Mouse (Mus musculus) midbrain, embryonic 11.5 days (tissue): ENCODE results near the gene Ptpn14. TPM values are rescaled to one million over a fixed set of nuclear protein-coding genes. Genes with fewer than 3 reads are reported as not detected.

Source experiments
- ATAC-seq: fragments of 200-750 bp; cut with Nextera tagmentation; 2 replicates; pipeline ENCODE4 v1.8.0; 2017; ENCODE audit warnings: moderate TSS enrichment, moderate library complexity; ENCODE audit not compliant: low FRiP score
- DNase-seq: peaks from one replicate; pipeline ENCODE4 v3.0.0; 2015; ENCODE audit warnings: low spot score; ENCODE audit errors: missing footprints
- H3K27ac ChIP-seq: fragments of 300-500 bp; sonication (generic); 2 replicates; pipeline ENCODE4 v1.5.1; 2014; ENCODE audit warnings: low read depth, low read length
- H3K27me3 ChIP-seq: fragments of 300-500 bp; sonication (generic); 2 replicates; pipeline ENCODE4 v1.6.1; 2014; ENCODE audit warnings: mild to moderate bottlenecking, low read length, moderate library complexity, mixed read lengths; ENCODE audit not compliant: control insufficient read depth, insufficient read depth
- H3K36me3 ChIP-seq: fragments of 300-500 bp; sonication (generic); 2 replicates; pipeline ENCODE4 v1.6.1; 2014; ENCODE audit warnings: mild to moderate bottlenecking, low read length, moderate library complexity, mixed read lengths; ENCODE audit not compliant: control insufficient read depth, insufficient read depth
- H3K4me1 ChIP-seq: fragments of 300-500 bp; sonication (generic); 2 replicates; pipeline ENCODE4 v1.6.1; 2014; ENCODE audit warnings: low read length; ENCODE audit not compliant: control insufficient read depth, insufficient read depth
- H3K4me2 ChIP-seq: fragments of 300-500 bp; sonication (generic); 2 replicates; pipeline ENCODE4 v1.6.1; 2014; ENCODE audit warnings: mild to moderate bottlenecking, moderate library complexity
- H3K4me3 ChIP-seq: fragments of 300-500 bp; sonication (generic); 2 replicates; pipeline ENCODE4 v1.5.1; 2014; ENCODE audit warnings: low read depth, low read length
- H3K9ac ChIP-seq: fragments of 300-500 bp; sonication (generic); 2 replicates; pipeline ENCODE4 v1.6.1; 2014; ENCODE audit warnings: low read length
- H3K9me3 ChIP-seq: fragments of 300-500 bp; sonication (generic); 2 replicates; pipeline ENCODE4 v1.6.1; 2016; ENCODE audit warnings: low read length; ENCODE audit not compliant: control insufficient read depth
- WGBS: fragments of 180-500 bp; shearing (Covaris S2); extraction: QIAGEN DNeasy Blood & Tissue Kit; methylation state at CpG from one replicate; pipeline ENCODE4 v1.1.7; 2014; 5-methylcytosine and 5-hydroxymethylcytosine counted together
- polyA plus RNA-seq: library from polyadenylated mRNA; unstranded; fragments of >200 nt; fragmentation: Nextera tagmentation; extraction: Ambion mirVana; gene quantifications from 2 replicates; pipeline ENCODE4 v1.2.1, GENCODE M21; 2014

Gene Ptpn14
- polyA plus RNA-seq, 1 experiment from 2014 or later = 4.3 TPM

- DNase-seq (no peak), ATAC-seq (no peak)
- Histone ChIP-seq H3K27ac (no peak overlapping the region), H3K9me3 (no peaks in the 10 kb centered on the region), H3K27me3 (peaks cover 2% of the 10 kb centered on the region; the same call in 1 of the 2 replicates), H3K4me1 (peaks cover 27% of the 10 kb centered on the region), H3K9ac (no peak overlapping the region), H3K4me2 (no peak overlapping the region), H3K4me3 (no peak overlapping the region), H3K36me3 (no peaks in the 10 kb centered on the region)
- 83% methylated on average over 7 of the region's 7 CpGs for WGBS
Observed at GRCm38 (mm10) chr1:189790666-189791065, 62.6 kb downstream of the Ptpn14 start.

GRCm38 (mm10) chr1:189791534-189792217 lies 63.6 kb downstream of the Ptpn14 start:
- DNase-seq (no peak), ATAC-seq (peak; percentile 33; the same call in 1 of the 2 replicates)
- 28% methylated on average over 10 of the region's 10 CpGs for WGBS
- no peak overlapping the region for H3K4me2 ChIP-seq
- H3K36me3 ChIP-seq = no peaks in the 10 kb centered on the region
- peaks cover 2% of the 10 kb centered on the region; the same call in 1 of the 2 replicates for H3K27me3 ChIP-seq
- peaks cover 25% of the 10 kb centered on the region for H3K4me1 ChIP-seq
- H3K9ac ChIP-seq = no peak overlapping the region
- H3K9me3 ChIP-seq = no peaks in the 10 kb centered on the region
- H3K27ac ChIP-seq = no peak overlapping the region
- H3K4me3 ChIP-seq = no peak overlapping the region

- peaks cover 20% of the 10 kb centered on the region for H3K4me1 ChIP-seq
- no peak overlapping the region for H3K4me3 ChIP-seq
- no peaks in the 10 kb centered on the region for H3K9me3 ChIP-seq
- no peaks in the 10 kb centered on the region; the same call in 1 of the 2 replicates for H3K27me3 ChIP-seq
- no peak overlapping the region for H3K4me2 ChIP-seq
- no peak for DNase-seq
- H3K27ac ChIP-seq = no peak overlapping the region
- WGBS = 93% methylated on average over 14 of the region's 14 CpGs
- no peak for ATAC-seq
- no peak overlapping the region for H3K9ac ChIP-seq
- no peaks in the 10 kb centered on the region for H3K36me3 ChIP-seq
Observed at GRCm38 (mm10) chr1:189792560-189793195, 64.6 kb downstream of the Ptpn14 start.

GRCm38 (mm10) chr1:189798949-189799348 lies 70.9 kb downstream of the Ptpn14 start:
- no peak for DNase-seq

GRCm38 (mm10) chr1:189800211-189800961 lies 72.3 kb downstream of the Ptpn14 start:
- Histone ChIP-seq H3K36me3 (no peaks in the 10 kb centered on the region), H3K9ac (no peak overlapping the region), H3K9me3 (no peaks in the 10 kb centered on the region), H3K4me3 (no peak overlapping the region), H3K27me3 (no peaks in the 10 kb centered on the region), H3K4me2 (no peak overlapping the region), H3K4me1 (no peaks in the 10 kb centered on the region), H3K27ac (no peak overlapping the region)
- ATAC-seq (no peak), DNase-seq (no peak)
- WGBS = 64% methylated on average over 13 of the region's 13 CpGs

More at GRCm38 (mm10) chr1:189798949-189799348, 70.9 kb downstream of the Ptpn14 start:
- Histone ChIP-seq H3K27ac (no peak overlapping the region), H3K27me3 (no peaks in the 10 kb centered on the region), H3K4me3 (no peak overlapping the region), H3K36me3 (no peaks in the 10 kb centered on the region), H3K4me2 (no peak overlapping the region), H3K9ac (no peak overlapping the region), H3K4me1 (no peaks in the 10 kb centered on the region), H3K9me3 (no peaks in the 10 kb centered on the region)
- no peak for ATAC-seq
- 88% methylated on average over 15 of the region's 15 CpGs for WGBS

- H3K4me1 ChIP-seq = no peaks in the 10 kb centered on the region
- 90% methylated on average over 4 of the region's 4 CpGs for WGBS
- H3K9ac ChIP-seq = no peak overlapping the region
- H3K4me2 ChIP-seq = no peak overlapping the region
- no peak overlapping the region for H3K4me3 ChIP-seq
- ATAC-seq (no peak), DNase-seq (no peak)
- no peak overlapping the region for H3K27ac ChIP-seq
- no peaks in the 10 kb centered on the region for H3K9me3 ChIP-seq
- H3K36me3 ChIP-seq = no peaks in the 10 kb centered on the region
- H3K27me3 ChIP-seq = no peaks in the 10 kb centered on the region
Observed at GRCm38 (mm10) chr1:189801303-189801702, 73.2 kb downstream of the Ptpn14 start.

- 95% methylated on average over 4 of the region's 4 CpGs for WGBS
Observed at GRCm38 (mm10) chr1:189802575-189802974, 74.5 kb downstream of the Ptpn14 start.

GRCm38 (mm10) chr1:189803742-189804141 lies 75.7 kb downstream of the Ptpn14 start:
- WGBS = 93% methylated on average over 11 of the region's 11 CpGs
- Histone ChIP-seq H3K9me3 (no peaks in the 10 kb centered on the region), H3K36me3 (no peaks in the 10 kb centered on the region), H3K4me3 (no peak overlapping the region), H3K27me3 (no peaks in the 10 kb centered on the region), H3K4me1 (no peaks in the 10 kb centered on the region), H3K9ac (no peak overlapping the region), H3K27ac (no peak overlapping the region), H3K4me2 (no peak overlapping the region)
- DNase-seq (no peak), ATAC-seq (no peak)

More at GRCm38 (mm10) chr1:189802575-189802974, 74.5 kb downstream of the Ptpn14 start:
- H3K9ac ChIP-seq = no peak overlapping the region
- no peaks in the 10 kb centered on the region for H3K27me3 ChIP-seq
- DNase-seq (no peak), ATAC-seq (no peak)
- H3K4me1 ChIP-seq = no peaks in the 10 kb centered on the region
- H3K4me3 ChIP-seq = no peak overlapping the region
- H3K36me3 ChIP-seq = no peaks in the 10 kb centered on the region
- H3K4me2 ChIP-seq = no peak overlapping the region
- no peaks in the 10 kb centered on the region for H3K9me3 ChIP-seq
- H3K27ac ChIP-seq = no peak overlapping the region
